Mouse (Mus musculus): Measurements from ENCODE around the gene Cd69.

Cd69 gene

GRCm38 (mm10) chr6:129254314-129254713 is 20.9 kb downstream of the Cd69 start:
- ATAC-seq (ENCODE audit: insufficient number of reproducible peaks, low FRiP score, low TSS enrichment), result no peak

- no peak for ATAC-seq (ENCODE audit: insufficient number of reproducible peaks, low FRiP score, low TSS enrichment)
Measured at GRCm38 (mm10) chr6:129248243-129248642, 27.0 kb downstream of the Cd69 start.

- ATAC-seq (ENCODE audit: insufficient number of reproducible peaks, low FRiP score, low TSS enrichment), result no peak
Measured at GRCm38 (mm10) chr6:129246992-129247391, 28.2 kb downstream of the Cd69 start.

GRCm38 (mm10) chr6:129245793-129246192 is 29.4 kb downstream of the Cd69 start:
- no peak for ATAC-seq (ENCODE audit: insufficient number of reproducible peaks, low FRiP score, low TSS enrichment)

GRCm38 (mm10) chr6:129241907-129242306 is 33.3 kb downstream of the Cd69 start:
- no peak for ATAC-seq (ENCODE audit: insufficient number of reproducible peaks, low FRiP score, low TSS enrichment)

GRCm38 (mm10) chr6:129241471-129241870 is 33.8 kb downstream of the Cd69 start:
- ATAC-seq (ENCODE audit: insufficient number of reproducible peaks, low FRiP score, low TSS enrichment), result no peak

- ATAC-seq (ENCODE audit: insufficient number of reproducible peaks, low FRiP score, low TSS enrichment), result no peak
Measured at GRCm38 (mm10) chr6:129239564-129240248, 35.5 kb downstream of the Cd69 start.

GRCm38 (mm10) chr6:129238275-129239038 is 36.8 kb downstream of the Cd69 start:
- ATAC-seq (ENCODE audit: insufficient number of reproducible peaks, low FRiP score, low TSS enrichment), result peak; percentile 71

- peak; percentile 92 for ATAC-seq (ENCODE audit: insufficient number of reproducible peaks, low FRiP score, low TSS enrichment)
Measured at GRCm38 (mm10) chr6:129237350-129238274, 37.6 kb downstream of the Cd69 start.

- ATAC-seq (ENCODE audit: insufficient number of reproducible peaks, low FRiP score, low TSS enrichment), result no peak
Measured at GRCm38 (mm10) chr6:129236652-129237342, 38.4 kb downstream of the Cd69 start.

- no peak for ATAC-seq (ENCODE audit: insufficient number of reproducible peaks, low FRiP score, low TSS enrichment)
Measured at GRCm38 (mm10) chr6:129235855-129236461, 39.3 kb downstream of the Cd69 start.

- no peak for ATAC-seq (ENCODE audit: insufficient number of reproducible peaks, low FRiP score, low TSS enrichment)
Measured at GRCm38 (mm10) chr6:129234456-129235360, 40.5 kb downstream of the Cd69 start.

GRCm38 (mm10) chr6:129233955-129234369 is 41.3 kb downstream of the Cd69 start:
- no peak for ATAC-seq (ENCODE audit: insufficient number of reproducible peaks, low FRiP score, low TSS enrichment)

- ATAC-seq (ENCODE audit: insufficient number of reproducible peaks, low FRiP score, low TSS enrichment), result no peak
Measured at GRCm38 (mm10) chr6:129233366-129233954, 41.8 kb downstream of the Cd69 start.

GRCm38 (mm10) chr6:129232842-129233205 is 42.4 kb downstream of the Cd69 start:
- no peak for ATAC-seq (ENCODE audit: insufficient number of reproducible peaks, low FRiP score, low TSS enrichment)

GRCm38 (mm10) chr6:129232005-129232841 is 43.0 kb downstream of the Cd69 start:
- ATAC-seq (ENCODE audit: insufficient number of reproducible peaks, low FRiP score, low TSS enrichment), result no peak

GRCm38 (mm10) chr6:129229774-129230578 is 45.3 kb downstream of the Cd69 start:
- no peak for ATAC-seq (ENCODE audit: insufficient number of reproducible peaks, low FRiP score, low TSS enrichment)

All from cerebellum, adult (tissue).